Mouse (Mus musculus) bone marrow, adult 2 months (tissue): ENCODE data around the gene Bpifa3.

Experiments
- CTCF ChIP-seq: fragments of 200-500 bp; IDR thresholded peaks from 2 replicates; pipeline ENCODE4 v1.5.1; 2011; ENCODE audit warnings: low read length, control low read depth; ENCODE audit not compliant: control insufficient read depth, insufficient read depth
- POLR2A ChIP-seq: fragments of 200-500 bp; IDR thresholded peaks from 2 replicates; pipeline ENCODE4 v1.6.1; 2011; ENCODE audit warnings: low read depth, mild to moderate bottlenecking, control low read depth, low read length, borderline replicate concordance; ENCODE audit not compliant: control insufficient read depth

DNA sequence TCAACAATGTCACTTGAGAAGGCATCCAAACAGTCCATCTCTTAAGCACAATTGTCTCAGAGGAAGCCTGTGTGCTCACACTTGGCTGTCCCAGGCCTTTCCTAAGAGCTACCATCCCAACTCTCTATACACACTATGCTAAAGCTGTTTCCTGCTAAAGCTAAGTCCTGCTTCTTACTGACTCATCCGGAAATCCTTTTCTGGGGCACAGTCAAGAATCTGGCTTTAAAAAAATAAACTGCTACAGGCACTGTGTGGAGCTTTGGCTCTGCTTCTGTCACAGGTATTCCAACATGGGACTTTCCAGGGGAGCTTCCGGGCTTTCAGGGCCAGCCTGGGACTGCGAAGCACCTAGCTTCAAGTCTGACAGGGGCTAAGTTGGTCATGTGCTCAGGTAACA lies 55.6 kb downstream of the Bpifa3 start:
- TF ChIP-seq CTCF: no peak
- TF ChIP-seq POLR2A: no peak
